Mouse (Mus musculus) spleen, postnatal 36 days (tissue): ENCODE data around the gene Astl.
"Not testable (repeated sequence)": the region's sequence is repeated elsewhere in the genome, so short reads cannot be mapped to it uniquely, and the experiment has no call there.

Experiments
- DNase-seq, 2 experiments: peaks; one replicate each; pipeline ENCODE4 v3.0.0; 2022; ENCODE audit warnings: low spot score in 2 of 2, mixed read lengths in 1 of 2

Astl gene

DNA sequence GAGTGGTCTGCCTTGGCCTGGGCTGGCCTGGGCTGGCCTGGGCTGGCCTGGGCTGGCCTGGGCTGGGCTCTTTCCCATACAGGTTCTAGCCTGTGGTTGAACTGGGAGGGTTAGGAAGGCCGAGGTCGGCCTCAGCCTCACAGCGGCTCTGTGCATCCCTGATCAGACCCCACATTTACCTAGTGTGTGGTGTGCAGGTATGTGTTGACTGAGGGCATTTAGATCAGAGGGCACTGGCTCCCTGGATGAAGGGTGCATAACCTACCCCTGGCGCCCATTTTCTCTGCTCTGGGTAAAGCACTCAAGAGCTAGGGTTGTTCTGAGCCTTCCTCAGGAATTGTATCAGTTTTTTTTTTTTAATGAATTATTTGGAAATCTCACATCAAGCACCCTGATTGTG is at the start of gene Astl:
Gene Astl, plus strand, starts transcription at position 224 of the 400 bp plus-strand sequence.
- no peak for DNase-seq

DNA sequence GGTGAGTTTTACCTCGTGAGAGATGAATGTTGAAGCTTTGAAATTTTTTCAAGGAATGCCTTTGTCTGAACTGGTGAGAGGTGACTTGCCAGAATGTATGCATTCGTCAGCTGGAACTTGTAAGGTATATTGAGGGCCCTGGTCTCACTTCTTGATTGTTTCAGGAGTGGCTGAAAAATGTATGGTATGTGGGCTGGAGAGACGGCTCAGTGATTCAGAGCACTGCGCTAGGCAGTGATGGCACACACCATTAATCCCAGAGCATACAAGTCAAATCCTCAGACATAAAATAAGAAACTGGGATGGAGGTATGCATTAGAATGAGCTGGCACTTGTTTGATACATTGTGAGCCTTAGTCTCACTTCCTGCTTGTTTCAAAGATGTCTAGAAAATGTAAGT is 46.2 kb upstream of the Astl start:
- no peak for DNase-seq

DNA sequence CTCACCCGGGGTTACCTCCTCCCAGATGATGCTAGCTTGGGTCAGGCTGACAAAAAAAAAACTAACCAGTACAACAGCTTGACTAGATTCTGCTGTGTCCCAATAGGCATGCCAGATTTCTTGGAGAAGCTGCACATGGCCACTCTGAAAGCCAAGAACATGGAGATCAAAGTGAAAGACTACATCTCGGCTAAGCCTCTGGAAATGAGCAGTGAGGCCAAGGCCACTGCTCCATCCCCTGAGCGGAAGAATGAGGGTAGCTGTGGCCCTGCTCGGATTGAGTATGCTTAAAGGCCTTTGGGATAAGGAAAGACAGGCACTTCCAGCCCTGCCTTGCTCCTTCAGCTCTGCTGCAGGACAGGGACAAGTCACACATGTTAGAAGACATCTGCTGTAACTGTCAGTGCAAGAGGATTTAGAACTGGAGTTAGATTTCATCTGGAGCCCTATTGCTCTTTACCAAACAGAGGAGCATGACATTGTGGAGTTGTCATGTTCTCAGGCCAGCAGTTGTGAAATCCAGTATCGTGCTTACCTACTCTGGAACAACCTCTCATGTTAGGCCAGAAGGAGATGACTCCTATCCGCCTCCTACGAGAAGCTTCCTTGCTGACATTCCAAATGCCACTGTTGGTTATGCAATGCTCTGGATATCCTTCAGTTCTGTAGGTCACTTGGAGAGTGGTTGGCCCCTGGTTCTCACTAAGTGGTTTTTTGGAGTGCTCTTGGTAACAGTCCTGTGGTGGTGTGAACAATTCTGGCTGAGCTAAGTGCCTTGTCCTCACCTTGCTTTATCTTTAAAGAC is 41.2 kb upstream of the Astl start:
- DNase-seq: no peak

DNA sequence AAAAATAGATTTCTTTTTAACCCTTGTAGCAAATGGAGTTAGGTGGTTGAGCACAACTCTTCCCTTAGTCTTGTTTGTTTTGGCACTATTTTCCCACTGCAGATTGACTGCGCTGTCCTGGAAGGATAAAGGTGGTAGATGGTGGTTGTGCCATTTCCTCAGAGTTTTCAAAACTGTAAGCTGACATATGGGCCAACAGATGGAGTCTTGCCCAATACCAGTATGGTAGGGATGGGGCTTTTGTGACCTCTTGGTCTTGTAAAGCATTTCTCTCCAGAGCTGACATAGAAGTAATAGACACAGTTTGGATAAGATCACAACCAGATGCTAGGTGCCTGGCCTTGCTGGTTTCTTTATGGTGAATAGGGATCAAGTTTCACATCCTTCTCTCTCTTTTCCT is 40.4 kb upstream of the Astl start:
- no peak for DNase-seq

DNA sequence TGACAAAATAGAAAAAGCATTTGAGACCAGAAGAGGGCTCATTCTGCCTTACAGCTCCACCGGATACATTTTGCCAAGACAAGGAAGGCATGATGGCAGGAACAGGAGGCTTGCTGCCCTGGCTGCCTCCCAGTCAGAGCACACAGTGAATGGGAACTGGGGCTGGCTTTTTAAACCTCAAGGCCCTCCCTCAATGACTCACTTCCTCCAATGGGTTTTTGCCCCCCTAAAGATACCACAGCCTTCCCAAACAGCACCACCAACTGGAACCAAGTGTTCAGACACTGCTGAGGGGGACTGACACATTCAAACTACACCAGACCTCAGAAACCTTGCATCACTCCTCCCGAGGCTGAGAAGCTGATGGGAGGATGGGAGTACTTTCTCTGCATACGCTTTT is 37.7 kb upstream of the Astl start:
- DNase-seq: no peak

DNA sequence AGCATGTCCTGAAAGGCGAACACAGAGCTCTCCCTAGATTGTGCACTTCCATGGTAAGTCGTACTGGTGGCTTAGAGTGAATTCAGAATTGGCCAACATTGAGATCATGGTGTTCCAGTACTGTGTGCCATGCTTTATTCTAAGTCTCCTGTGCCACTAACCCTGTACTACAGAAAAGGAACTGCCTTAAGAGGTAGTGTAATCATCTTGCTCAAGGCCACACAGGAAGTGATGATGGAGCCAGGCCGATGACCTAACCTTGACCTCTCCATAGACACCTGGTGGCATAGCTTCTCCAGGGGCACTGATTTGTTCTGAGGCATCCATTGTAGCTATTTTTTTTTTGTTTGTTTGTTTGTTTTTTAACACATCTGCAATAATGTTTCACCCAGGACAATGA is 36.6 kb upstream of the Astl start:
- DNase-seq: no peak

DNA sequence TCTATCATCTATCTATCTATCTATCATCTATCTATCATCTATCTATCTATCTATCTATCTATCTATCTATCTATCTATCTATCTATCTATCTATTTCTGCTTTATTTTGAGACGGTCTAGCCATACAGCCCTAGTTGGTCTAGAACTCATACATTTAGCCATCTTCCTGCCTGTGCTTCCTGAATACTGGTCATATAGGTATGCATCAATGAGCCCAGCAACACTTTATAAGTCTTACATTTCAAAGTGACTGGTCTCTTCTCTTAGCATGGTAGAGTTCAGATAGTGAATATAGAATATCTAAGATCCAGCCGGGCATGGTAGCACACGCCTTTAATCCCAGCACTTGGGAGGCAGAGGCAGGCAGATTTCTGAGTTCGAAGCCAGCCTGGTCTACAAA is 34.2 kb upstream of the Astl start:
- DNase-seq: not testable (repeated sequence)

DNA sequence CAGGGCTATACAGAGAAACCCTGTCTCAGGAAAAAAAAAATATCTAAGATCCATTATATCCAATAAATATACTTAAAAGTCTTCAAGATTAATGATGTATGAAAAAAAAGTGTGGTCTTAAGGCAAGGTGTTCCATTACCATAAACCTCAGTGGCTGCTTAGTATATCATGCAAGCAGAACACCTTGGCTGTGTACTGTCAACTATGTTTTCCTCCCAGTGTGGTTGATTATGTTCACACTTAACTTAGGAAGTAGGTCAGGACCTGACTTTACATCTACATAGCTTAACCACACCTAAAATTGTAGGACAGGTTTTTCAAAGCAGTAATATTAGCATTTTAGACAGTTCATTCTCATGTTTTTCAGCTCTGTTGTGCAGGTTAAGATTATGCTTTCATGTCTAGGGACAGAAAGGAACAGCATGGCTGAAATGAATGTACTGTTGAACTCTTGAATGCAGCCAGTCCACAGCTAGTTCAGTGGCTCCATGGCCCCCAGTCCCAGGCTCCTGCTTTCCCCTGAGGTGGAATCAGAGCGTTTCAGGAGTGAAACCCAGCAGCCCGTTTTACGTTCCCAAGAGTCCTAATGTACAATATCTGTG is 33.7 kb upstream of the Astl start:
- no peak for DNase-seq

DNA sequence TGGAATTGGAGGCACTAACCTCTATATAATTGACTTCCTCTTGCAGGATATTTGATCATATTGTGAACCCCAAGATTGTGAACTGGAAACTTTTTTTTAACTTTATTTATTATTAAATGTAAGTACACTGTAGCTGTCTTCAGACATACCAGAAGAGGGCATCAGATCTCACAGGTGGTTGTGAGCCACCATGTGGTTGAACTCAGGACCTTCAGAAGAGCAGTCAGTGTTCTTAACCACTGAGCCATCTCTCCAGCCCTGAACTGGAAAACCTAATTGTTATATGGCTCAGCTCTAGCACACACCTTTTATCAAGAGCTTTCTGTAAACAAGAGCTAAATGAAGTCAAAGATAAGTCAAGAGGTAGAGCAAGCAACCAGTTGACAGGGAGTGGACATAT is 32.3 kb upstream of the Astl start:
- DNase-seq: no peak

DNA sequence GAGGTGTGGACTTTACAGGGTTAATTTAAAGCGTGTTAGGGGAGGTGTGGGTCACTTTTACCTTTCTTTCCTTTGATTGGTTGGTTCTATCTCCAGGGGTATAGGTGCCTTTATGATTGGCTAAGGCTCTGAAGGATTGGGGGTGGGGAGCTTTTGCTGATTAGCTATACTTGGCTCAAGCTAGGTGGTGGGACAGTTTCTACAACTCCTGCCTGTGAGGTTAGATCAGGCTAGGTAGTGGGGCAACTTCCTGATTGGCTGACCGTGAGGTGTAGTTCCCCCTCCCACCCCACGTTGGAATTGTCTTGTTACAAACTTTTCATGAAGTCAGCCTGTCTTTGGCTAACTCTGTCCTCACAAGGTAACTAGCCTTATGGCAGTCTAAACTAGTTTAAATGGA is 31.3 kb upstream of the Astl start:
- DNase-seq: no peak

DNA sequence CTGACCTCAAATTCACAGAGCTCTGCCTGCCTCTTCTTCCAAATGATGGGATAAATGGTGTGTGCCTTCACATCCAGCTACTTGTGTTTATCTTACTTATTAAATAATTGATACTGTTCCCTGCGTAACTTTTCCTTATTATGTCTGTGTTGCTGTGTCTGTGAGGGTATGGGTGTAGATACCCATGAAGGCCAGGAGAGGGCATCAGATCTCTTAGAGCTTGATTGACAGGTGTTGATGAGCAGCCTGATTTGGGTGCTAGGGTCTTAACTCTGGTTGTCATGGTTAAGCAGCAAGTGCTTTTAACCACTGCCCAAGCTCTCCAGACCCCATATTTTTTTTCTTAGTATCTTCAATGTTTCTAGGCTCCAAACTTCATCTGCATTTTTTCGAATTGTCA is 29.8 kb upstream of the Astl start:
- peak; percentile 44 to 58 for DNase-seq

DNA sequence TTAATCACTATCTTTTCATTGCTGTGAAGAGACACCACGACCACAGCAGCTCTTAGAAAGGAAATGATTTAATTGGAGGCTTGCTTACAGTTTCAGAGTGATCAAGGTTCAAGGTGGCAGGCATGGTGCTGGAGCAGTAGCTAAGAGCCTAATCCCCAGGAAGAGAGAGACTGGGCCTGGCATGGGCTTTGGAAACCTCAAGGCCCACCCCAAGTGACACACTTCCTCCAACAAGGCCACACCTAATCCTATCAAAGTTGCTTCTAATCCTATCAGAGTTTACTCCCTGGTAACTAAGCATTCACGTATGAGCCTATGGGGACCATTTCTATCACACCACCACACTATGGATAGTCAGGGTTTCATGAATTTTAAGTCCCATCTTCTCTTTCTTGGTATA is 28.2 kb upstream of the Astl start:
- DNase-seq: no peak

DNA sequence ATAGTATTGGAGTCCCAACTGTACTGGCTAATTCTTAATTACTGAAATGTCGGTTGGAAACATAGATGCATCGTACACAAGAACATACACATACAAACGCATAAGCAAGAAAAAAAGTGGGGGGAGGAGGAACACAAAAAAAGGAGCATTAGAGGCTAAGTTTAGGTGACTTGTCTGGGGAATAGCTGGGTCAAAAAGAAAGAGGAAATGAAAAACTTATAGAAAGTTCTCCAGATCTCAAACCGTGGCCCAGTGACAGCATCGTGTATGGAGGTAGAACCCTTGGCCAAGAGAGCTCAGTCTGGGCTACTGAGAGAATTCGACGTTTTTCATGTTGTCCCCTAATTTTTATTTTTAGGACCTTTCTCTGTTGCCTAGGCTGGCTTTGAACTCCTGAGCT is 27.8 kb upstream of the Astl start:
- DNase-seq: peak; percentile 60 to 65

DNA sequence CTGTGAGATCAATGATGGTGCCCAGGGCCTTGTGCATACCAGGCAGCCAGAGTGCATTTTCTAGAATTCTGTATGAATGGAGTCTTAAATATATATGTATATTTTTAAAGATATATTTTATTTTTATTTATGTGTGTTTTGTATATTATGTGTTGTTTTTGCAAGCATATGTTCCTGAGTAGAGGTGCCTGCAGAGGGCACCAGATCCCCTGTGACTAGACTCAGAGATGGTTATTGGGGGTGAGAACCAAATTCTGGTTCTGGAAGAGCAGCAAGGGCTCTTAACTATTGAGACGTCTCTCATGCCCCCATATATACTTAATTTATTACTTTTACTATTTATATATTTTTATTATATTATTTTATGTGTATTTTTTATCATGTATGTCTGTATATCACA is 27.2 kb upstream of the Astl start:
- no peak for DNase-seq

DNA sequence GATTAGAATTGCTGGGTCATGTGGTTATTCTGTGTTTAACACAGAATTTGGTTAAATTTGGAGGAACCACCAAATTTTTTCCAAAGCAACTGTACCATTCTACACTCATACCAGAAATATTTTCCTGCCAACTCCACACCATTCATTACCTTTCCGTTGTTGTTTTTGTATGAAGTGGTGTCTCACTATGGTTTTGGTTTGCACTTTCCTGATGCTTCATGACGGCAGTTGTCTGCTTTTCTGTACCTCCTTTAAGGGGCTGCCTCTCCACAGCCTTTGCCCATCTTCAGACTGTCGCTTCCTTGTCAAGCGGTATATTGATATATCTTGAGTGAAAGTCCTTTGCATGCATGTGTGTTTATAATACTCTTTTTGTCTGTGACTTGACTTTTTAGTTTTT is 25.6 kb upstream of the Astl start:
- DNase-seq: no peak

DNA sequence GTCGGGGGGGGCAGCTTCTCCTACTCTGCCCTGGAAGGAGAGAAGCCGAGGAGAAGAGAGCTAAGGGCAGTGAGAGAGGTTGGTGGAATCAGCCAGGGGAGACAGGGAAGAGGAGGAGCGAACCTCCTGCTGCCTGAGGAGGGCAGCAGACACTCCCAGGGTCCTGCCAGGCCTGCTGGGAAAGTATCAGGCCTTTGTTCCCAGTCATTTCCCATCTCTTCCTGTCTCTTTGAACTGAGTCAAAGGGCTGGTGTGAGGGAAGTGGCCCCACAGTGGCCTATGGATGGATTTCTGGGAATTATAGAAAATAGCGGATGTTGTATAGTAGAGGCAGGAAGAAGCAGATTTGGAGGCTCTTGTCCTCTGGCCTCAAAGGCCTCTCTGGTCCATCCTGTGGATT is 24.6 kb upstream of the Astl start:
- DNase-seq: no peak

DNA sequence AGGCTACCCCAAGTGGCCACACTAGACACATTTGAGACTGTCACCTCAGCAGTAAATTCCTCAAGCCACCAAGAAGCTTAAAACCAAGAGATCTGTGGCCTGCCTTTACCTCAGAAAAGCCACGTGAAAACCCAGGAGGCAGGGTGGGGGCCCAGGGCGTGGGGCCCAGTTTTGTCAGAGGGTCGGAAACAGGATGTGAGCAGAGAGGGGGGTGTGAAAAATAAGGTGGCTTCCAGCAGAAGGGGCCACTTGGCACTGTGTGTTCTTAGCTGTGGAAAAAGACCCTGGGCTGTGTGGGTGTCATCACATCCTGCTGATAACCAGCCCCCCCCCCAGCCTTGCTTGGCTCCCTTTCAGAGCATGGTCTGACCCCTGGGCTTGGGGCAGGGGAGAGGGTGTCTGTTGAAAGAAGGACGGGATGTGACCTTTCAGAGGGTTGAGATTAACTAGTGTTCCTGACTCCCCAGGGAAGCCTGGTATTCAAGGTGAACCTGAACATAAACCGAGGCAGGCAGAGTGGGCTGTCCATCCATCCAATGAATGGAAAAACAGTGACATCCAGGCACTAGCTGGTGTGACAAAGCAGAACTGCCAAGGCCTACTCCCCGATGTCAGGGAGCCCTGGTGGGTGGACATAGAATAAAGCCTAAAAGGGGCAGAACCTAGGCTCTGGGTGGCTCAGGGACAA is 23.8 kb upstream of the Astl start:
- DNase-seq: peak; percentile 88

DNA sequence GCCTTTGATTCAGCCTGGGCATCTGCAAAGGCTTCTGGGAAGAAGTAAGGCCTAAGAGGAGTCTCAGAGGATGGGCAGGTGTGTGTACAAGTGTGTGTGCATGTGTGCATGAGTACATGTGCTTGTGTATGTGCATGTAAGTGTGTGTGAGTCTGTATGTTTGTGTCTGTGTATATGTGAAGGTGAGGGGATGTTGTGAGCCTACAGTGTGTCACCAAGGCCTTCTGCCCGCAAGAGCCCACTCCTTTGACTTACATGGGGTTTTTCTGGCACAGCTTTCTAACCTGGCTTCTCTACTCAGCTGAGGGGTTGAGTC is 23.3 kb upstream of the Astl start:
- DNase-seq: no peak

DNA sequence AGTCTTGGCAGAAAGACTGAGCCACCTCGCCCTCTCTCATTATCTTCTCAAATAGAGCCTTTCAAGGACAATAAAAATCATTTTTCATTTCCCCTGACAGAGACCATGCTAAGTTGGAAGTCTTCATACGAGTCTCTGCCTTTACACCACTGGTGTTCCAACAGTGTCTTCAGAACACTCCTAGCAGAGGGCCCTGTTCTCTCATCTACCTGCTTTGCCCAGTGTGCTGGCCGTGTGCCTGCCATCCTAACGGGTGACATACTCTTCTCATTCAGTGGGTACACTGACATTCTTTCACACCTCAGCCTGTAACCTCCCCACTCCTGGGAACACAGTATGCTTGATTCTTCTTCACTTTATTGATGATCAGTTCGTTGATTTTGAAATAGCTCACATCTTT is 22.0 kb upstream of the Astl start:
- DNase-seq: no peak

DNA sequence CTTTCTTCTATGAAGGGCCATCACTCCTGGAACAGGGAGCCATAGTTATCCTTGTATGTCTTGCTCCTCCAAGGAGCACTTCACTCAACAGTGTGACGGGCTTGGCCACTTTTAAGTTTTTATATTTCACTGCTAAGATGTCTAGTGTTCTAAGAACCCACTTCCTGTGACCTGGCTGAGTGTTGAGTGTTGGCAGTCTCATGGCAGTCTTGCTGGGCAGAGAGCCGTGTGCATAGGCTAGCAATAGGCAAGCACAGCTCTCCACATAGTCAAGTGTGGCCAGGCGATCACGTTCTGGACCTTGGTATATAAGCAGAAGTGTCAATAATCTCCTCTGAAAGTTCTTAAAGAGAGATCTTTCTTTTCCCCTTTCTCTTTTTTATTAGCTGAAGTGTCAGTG is 20.3 kb upstream of the Astl start:
- DNase-seq: no peak

DNA sequence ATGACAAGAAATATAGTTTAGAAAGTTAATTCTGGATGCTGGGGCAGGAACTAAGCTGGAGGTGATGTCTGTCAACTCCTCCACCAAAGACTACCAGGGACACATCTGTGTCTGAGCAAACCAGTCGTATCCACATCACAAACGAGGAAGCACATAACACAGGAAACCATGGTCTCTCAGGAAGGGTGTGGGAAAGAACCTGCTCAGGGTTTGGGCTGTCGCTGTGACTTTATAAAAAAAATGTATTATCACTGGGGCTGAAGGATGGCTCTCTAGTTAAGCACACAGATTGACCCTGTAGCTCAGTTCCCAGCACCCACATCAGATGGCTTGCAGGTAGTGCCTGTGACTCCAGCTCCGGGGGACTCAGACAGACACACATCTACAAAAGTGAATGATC is 19.4 kb upstream of the Astl start:
- no peak for DNase-seq

DNA sequence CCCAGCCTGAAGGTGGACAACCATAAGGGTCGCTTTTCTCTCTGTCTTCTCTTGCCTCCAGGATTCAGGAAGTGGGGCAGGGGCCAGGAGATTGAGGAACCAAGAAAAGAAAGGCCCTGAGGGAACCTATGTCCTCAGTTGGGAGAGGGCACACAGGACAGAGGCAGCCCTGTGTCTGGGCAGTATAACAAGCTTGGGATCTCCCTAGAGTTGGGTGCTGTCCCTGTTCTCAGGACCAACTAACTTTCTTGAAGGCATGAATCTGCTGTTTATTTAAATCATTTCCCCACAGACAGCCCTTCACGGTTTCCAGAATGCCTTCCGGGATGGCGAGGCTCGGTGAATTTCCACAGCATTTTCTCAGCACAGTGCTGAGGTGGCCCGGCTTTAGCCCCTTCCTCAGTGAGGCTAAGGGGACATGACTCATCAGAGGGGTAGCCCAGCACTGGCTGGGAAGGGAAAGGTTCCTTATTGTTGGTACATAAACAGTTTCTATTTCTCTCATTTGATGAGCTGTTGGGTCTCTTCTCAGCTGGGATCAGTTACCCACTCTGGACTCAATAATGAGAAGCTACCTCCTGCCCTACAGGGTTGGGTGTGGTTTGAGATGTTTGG is 15.7 kb upstream of the Astl start:
- no peak for DNase-seq

DNA sequence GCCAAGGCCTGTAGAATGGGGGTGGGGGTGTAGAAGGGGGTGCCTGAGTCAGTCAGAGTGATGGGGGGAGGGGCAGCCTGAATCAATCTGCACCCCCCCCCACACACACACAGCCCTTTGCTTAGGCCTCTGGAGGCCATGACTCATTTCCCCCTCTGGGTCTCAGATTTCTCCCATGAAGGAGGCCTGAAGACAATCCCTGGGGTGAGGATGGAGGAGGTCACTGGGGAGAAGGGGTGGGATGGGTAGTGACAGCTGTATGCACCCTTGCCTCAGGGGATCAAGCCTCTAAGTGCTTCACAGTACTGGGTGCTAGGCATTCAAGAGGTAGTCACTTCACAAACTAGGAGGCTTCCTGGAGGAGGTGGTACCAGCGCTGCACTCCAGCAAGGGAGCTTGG is 14.8 kb upstream of the Astl start:
- no peak for DNase-seq
